Mouse (Mus musculus) forebrain, embryonic 12.5 days (tissue): ENCODE results near the gene Tbc1d4. TPM values are rescaled to one million over a fixed set of nuclear protein-coding genes. Genes with fewer than 3 reads are reported as not detected.

Experiments used
- ATAC-seq: fragments of 200-750 bp; cut with Nextera tagmentation; 2 replicates; pipeline ENCODE4 v1.8.0; 2017; ENCODE audit warnings: moderate TSS enrichment; ENCODE audit not compliant: low FRiP score
- H3K27ac ChIP-seq: fragments of 300-500 bp; sonication (generic); 2 replicates; pipeline ENCODE4 v1.5.1; 2016; ENCODE audit warnings: mild to moderate bottlenecking
- H3K27me3 ChIP-seq: fragments of 300-500 bp; sonication (generic); 2 replicates; pipeline ENCODE4 v1.6.1; 2016; ENCODE audit warnings: mild to moderate bottlenecking
- H3K36me3 ChIP-seq: fragments of 300-500 bp; sonication (generic); replicated peaks from 2 replicates; pipeline ENCODE4 v1.6.1; 2016; ENCODE audit warnings: mild to moderate bottlenecking
- H3K4me1 ChIP-seq: fragments of 300-500 bp; sonication (generic); 2 replicates; pipeline ENCODE4 v1.6.1; 2016
- H3K4me2 ChIP-seq: fragments of 300-500 bp; sonication (generic); 2 replicates; pipeline ENCODE4 v1.6.1; 2016; ENCODE audit warnings: mild to moderate bottlenecking, moderate library complexity
- H3K4me3 ChIP-seq: fragments of 300-500 bp; sonication (generic); replicated peaks from 2 replicates; pipeline ENCODE4 v1.5.1; 2016; ENCODE audit warnings: mild to moderate bottlenecking
- H3K9ac ChIP-seq: fragments of 300-500 bp; sonication (generic); 2 replicates; pipeline ENCODE4 v1.6.1; 2016; ENCODE audit warnings: mild to moderate bottlenecking
- H3K9me3 ChIP-seq: fragments of 300-500 bp; sonication (generic); 2 replicates; pipeline ENCODE4 v1.6.1; 2016
- WGBS: fragments of 180-500 bp; shearing (Covaris S2); methylation state at CpG from one replicate; pipeline ENCODE4 v1.1.7; 2016; 5-methylcytosine and 5-hydroxymethylcytosine counted together
- polyA plus RNA-seq: library from polyadenylated mRNA; unstranded; fragments of >200 nt; fragmentation: Nextera tagmentation; extraction: Ambion mirVana; gene quantifications from 2 replicates; pipeline ENCODE4 v1.2.1, GENCODE M21; 2016

The Tbc1d4 gene
- polyA plus RNA-seq, 1 experiment from 2014 or later, result 7.7 TPM

- Histone ChIP-seq H3K4me3 (no peak overlapping the region), H3K4me2 (no peak overlapping the region), H3K36me3 (no peaks in the 10 kb centered on the region), H3K4me1 (peaks cover 5% of the 10 kb centered on the region; the same call in 1 of the 2 replicates), H3K9me3 (no peaks in the 10 kb centered on the region), H3K27me3 (no peaks in the 10 kb centered on the region), H3K27ac (no peak overlapping the region), H3K9ac (no peak overlapping the region)
- ATAC-seq, result no peak
These were observed 103.2 kb downstream of the Tbc1d4 start for GRCm38 (mm10) chr14:101505805-101506204.

GRCm38 (mm10) chr14:101504473-101505200 is 104.4 kb downstream of the Tbc1d4 start:
- WGBS, result 93% methylated on average over 13 of the region's 13 CpGs

GRCm38 (mm10) chr14:101503168-101503961 is 105.6 kb downstream of the Tbc1d4 start:
- no peaks in the 10 kb centered on the region for H3K27me3 ChIP-seq
- no peak overlapping the region for H3K4me2 ChIP-seq
- H3K4me1 ChIP-seq, result peaks cover 5% of the 10 kb centered on the region; the same call in 1 of the 2 replicates
- H3K27ac ChIP-seq, result no peak overlapping the region
- H3K9me3 ChIP-seq, result no peaks in the 10 kb centered on the region
- 96% methylated on average over 3 of the region's 3 CpGs for WGBS
- no peak for ATAC-seq
- no peaks in the 10 kb centered on the region for H3K36me3 ChIP-seq
- no peak overlapping the region for H3K4me3 ChIP-seq
- H3K9ac ChIP-seq, result no peak overlapping the region

More at GRCm38 (mm10) chr14:101504473-101505200, 104.4 kb downstream of the Tbc1d4 start:
- ATAC-seq, result no peak
- Histone ChIP-seq H3K36me3 (no peaks in the 10 kb centered on the region), H3K27ac (no peak overlapping the region), H3K27me3 (no peaks in the 10 kb centered on the region), H3K4me2 (no peak overlapping the region), H3K4me3 (no peak overlapping the region), H3K9me3 (no peaks in the 10 kb centered on the region), H3K9ac (no peak overlapping the region), H3K4me1 (peaks cover 5% of the 10 kb centered on the region; the same call in 1 of the 2 replicates)

- 0 out of 2 replicates have a peak overlapping the region, but pooled peaks have one; percentile 36 for H3K27ac ChIP-seq
- H3K9ac ChIP-seq, result no peak overlapping the region
- ATAC-seq, result no peak; the same call in 1 of the 2 replicates
- WGBS, result 31% methylated on average over 6 of the region's 6 CpGs
- H3K4me2 ChIP-seq, result 0 out of 2 replicates have a peak overlapping the region, but pooled peaks have one; percentile 15
- no peaks in the 10 kb centered on the region for H3K36me3 ChIP-seq
- H3K9me3 ChIP-seq, result no peaks in the 10 kb centered on the region
- peaks cover 5% of the 10 kb centered on the region; the same call in 1 of the 2 replicates for H3K4me1 ChIP-seq
- no peak overlapping the region for H3K4me3 ChIP-seq
- H3K27me3 ChIP-seq, result no peaks in the 10 kb centered on the region
These were observed 107.1 kb downstream of the Tbc1d4 start for GRCm38 (mm10) chr14:101501868-101502267.

GRCm38 (mm10) chr14:101501452-101501851 is 107.5 kb downstream of the Tbc1d4 start:
- H3K4me2 ChIP-seq, result 0 out of 2 replicates have a peak overlapping the region, but pooled peaks have one; percentile 15
- WGBS, result 44% methylated on average over 11 of the region's 11 CpGs
- peaks cover 5% of the 10 kb centered on the region; the same call in 1 of the 2 replicates for H3K4me1 ChIP-seq
- no peaks in the 10 kb centered on the region for H3K9me3 ChIP-seq
- 0 out of 2 replicates have a peak overlapping the region, but pooled peaks have one; percentile 36 for H3K27ac ChIP-seq
- peak; percentile 75; the same call in 1 of the 2 replicates for ATAC-seq
- H3K27me3 ChIP-seq, result no peaks in the 10 kb centered on the region
- H3K9ac ChIP-seq, result no peak overlapping the region
- H3K4me3 ChIP-seq, result no peak overlapping the region
- H3K36me3 ChIP-seq, result no peaks in the 10 kb centered on the region

GRCm38 (mm10) chr14:101500826-101501225 is 108.2 kb downstream of the Tbc1d4 start:
- Histone ChIP-seq H3K4me3 (no peak overlapping the region), H3K27ac (no peak overlapping the region), H3K4me2 (no peak overlapping the region), H3K9ac (no peak overlapping the region), H3K4me1 (peaks cover 5% of the 10 kb centered on the region; the same call in 1 of the 2 replicates), H3K9me3 (no peaks in the 10 kb centered on the region), H3K27me3 (no peaks in the 10 kb centered on the region), H3K36me3 (no peaks in the 10 kb centered on the region)
- ATAC-seq, result no peak
- WGBS, result 63% methylated on average over 11 of the region's 11 CpGs

- H3K27ac ChIP-seq, result no peak overlapping the region
- no peaks in the 10 kb centered on the region for H3K9me3 ChIP-seq
- H3K4me3 ChIP-seq, result no peak overlapping the region
- H3K4me1 ChIP-seq, result peaks cover 5% of the 10 kb centered on the region; the same call in 1 of the 2 replicates
- WGBS, result 96% methylated on average over 1 of the region's 1 CpGs
- no peak overlapping the region for H3K9ac ChIP-seq
- no peak for ATAC-seq
- no peaks in the 10 kb centered on the region for H3K36me3 ChIP-seq
- no peaks in the 10 kb centered on the region for H3K27me3 ChIP-seq
- H3K4me2 ChIP-seq, result no peak overlapping the region
These were observed 109.2 kb downstream of the Tbc1d4 start for GRCm38 (mm10) chr14:101499838-101500237.

GRCm38 (mm10) chr14:101488264-101488810 is 120.7 kb downstream of the Tbc1d4 start:
- 63% methylated on average over 15 of the region's 15 CpGs for WGBS
- Histone ChIP-seq H3K4me3 (no peak overlapping the region), H3K36me3 (no peaks in the 10 kb centered on the region), H3K4me1 (no peaks in the 10 kb centered on the region), H3K27ac (no peak overlapping the region), H3K4me2 (no peak overlapping the region), H3K27me3 (no peaks in the 10 kb centered on the region), H3K9ac (no peak overlapping the region), H3K9me3 (no peaks in the 10 kb centered on the region)
- no peak for ATAC-seq

- no peak overlapping the region for H3K4me2 ChIP-seq
- H3K4me1 ChIP-seq, result no peaks in the 10 kb centered on the region
- H3K27me3 ChIP-seq, result no peaks in the 10 kb centered on the region
- H3K27ac ChIP-seq, result no peak overlapping the region
- no peak overlapping the region for H3K4me3 ChIP-seq
- H3K36me3 ChIP-seq, result no peaks in the 10 kb centered on the region
- no peaks in the 10 kb centered on the region for H3K9me3 ChIP-seq
- WGBS, result 65% methylated on average over 3 of the region's 3 CpGs
- no peak overlapping the region for H3K9ac ChIP-seq
- no peak for ATAC-seq
These were observed 122.4 kb downstream of the Tbc1d4 start for GRCm38 (mm10) chr14:101486550-101486949.

GRCm38 (mm10) chr14:101483230-101483629 is 125.8 kb downstream of the Tbc1d4 start:
- Histone ChIP-seq H3K4me3 (no peak overlapping the region), H3K4me1 (no peaks in the 10 kb centered on the region), H3K9ac (no peak overlapping the region), H3K4me2 (no peak overlapping the region), H3K36me3 (0 out of 2 replicates have a peak, but pooled peaks cover 2% of the 10 kb centered on the region), H3K27me3 (no peaks in the 10 kb centered on the region), H3K27ac (no peak overlapping the region), H3K9me3 (no peaks in the 10 kb centered on the region)
- WGBS, result 88% methylated on average over 4 of the region's 4 CpGs
- ATAC-seq, result no peak

GRCm38 (mm10) chr14:101482270-101482669 is 126.7 kb downstream of the Tbc1d4 start:
- Histone ChIP-seq H3K36me3 (0 out of 2 replicates have a peak, but pooled peaks cover 4% of the 10 kb centered on the region), H3K27ac (no peak overlapping the region), H3K9ac (no peak overlapping the region), H3K27me3 (no peaks in the 10 kb centered on the region), H3K4me2 (no peak overlapping the region), H3K4me3 (no peak overlapping the region), H3K4me1 (no peaks in the 10 kb centered on the region), H3K9me3 (no peaks in the 10 kb centered on the region)
- WGBS, result 48% methylated on average over 4 of the region's 4 CpGs
- ATAC-seq, result no peak

GRCm38 (mm10) chr14:101481165-101481564 is 127.8 kb downstream of the Tbc1d4 start:
- WGBS, result 84% methylated on average over 7 of the region's 7 CpGs
- Histone ChIP-seq H3K4me3 (no peak overlapping the region), H3K9ac (no peak overlapping the region), H3K9me3 (no peaks in the 10 kb centered on the region), H3K36me3 (0 out of 2 replicates have a peak, but pooled peaks cover 4% of the 10 kb centered on the region), H3K4me2 (no peak overlapping the region), H3K4me1 (no peaks in the 10 kb centered on the region), H3K27me3 (no peaks in the 10 kb centered on the region), H3K27ac (no peak overlapping the region)
- no peak for ATAC-seq
